Mouse (Mus musculus) cerebellum, adult 2 months (tissue): ENCODE results near the gene Ubqln4.

Experiments used
- CTCF ChIP-seq: fragments of 200-500 bp; IDR thresholded peaks from 2 replicates; pipeline ENCODE4 v1.5.1; 2011; ENCODE audit warnings: low read depth, mild to moderate bottlenecking, control low read depth, low read length, moderate library complexity, borderline replicate concordance; ENCODE audit not compliant: insufficient read depth
- POLR2A ChIP-seq: fragments of 200-500 bp; IDR thresholded peaks from 2 replicates; pipeline ENCODE4 v1.6.1; 2011; ENCODE audit warnings: low read length, control low read depth, borderline replicate concordance; ENCODE audit not compliant: insufficient read depth

DNA sequence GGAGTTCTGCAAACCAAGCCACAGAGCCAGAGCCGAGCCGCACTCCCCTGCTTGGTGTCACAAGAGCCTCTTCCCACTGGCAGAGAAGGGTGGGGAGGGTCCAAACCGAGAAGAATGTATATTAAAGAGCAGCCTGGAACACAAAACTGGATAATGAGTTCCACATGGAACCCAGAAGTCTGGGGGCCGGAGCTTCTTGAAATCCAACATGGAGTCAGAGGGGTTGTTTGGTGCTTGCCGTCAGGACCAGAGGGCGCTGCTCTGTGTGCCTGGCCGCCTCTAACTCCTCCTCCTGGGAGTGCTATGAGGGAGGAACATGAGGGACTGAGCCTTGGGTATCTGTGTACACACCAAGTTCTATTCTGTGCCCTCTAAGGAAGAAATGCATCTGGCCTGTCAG is 47.8 kb upstream of the Ubqln4 start:
- TF ChIP-seq POLR2A (no peak), CTCF (no peak)
